ENCODE assay signal across 8 mouse cellular contexts in the genomic region with DNA sequence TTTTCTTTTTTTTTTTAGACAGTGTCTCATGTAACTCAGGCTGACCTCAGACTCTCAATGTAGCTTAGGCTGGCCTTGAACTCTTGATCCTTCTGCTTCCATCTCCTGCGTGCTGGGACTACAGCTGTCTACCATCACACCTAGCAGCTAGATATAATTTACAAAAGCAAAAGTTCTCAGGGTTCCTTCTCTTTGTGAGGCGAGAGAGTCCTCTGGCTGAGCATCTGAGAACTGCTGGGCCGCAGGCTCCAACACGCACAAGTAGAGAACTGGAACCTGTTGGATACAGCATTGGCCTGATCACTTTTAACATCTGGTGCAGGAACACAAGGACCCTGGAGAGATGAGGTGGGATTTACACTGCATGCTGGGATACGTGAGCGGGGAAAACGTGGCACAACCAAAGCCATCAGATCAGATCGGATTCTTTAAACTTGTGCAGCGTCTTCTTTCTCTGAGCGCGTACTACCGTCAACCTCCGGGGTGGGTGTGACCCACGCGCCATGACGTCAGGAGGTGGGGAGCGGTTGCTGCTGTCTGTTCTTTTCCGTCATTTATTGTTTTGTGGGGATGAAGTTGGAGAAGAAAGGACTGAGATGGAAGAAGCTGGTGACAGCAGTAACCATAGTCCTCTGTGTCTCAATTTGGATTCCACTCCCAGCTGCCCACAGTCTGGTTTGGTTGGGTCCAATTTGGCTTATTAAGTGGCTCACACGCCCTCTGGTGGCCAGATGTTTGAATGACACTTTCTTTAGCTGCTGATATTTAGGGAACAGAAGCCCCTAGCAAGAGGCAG. TPM values are rescaled to one million over a fixed set of nuclear protein-coding genes. Genes with fewer than 3 reads are reported as not detected.
DNase-seq lines count a peak whose midpoint lies in the region; ATAC-seq and TF ChIP-seq lines count a peak whose summit lies in the region.

No protein-coding gene starts in this region.

- H3K4me3 ChIP-seq in cortical plate, adult 2 months (ENCODE audit: insufficient read depth, low read length): peak overlapping the region; percentile 9; the same call in 1 of the 2 replicates

- H3K4me1 ChIP-seq in cortical plate, adult 2 months (ENCODE audit: control insufficient read depth, insufficient read depth, low read length): peaks cover 1% of the 10 kb centered on the region; the same call in 1 of the 2 replicates

- no peak overlapping the region for H3K27ac ChIP-seq in cortical plate, adult 2 months (ENCODE audit: insufficient read depth, low read length)

- TF ChIP-seq CTCF in cortical plate, adult 2 months (IDR thresholded peaks at IDR 0.05; ENCODE audit: extremely low read depth, insufficient read depth, low read length): peak; percentile 78

- no peak for TF ChIP-seq POLR2A in cortical plate, adult 2 months (IDR thresholded peaks at IDR 0.05; ENCODE audit: extremely low read depth, insufficient read depth, low read length)

- ATAC-seq in megakaryocyte, adult 5-6 weeks (ENCODE audit: poor library complexity, severe bottlenecking): peak; percentile 86

- peak; percentile 87 to 96 for DNase-seq in adrenal gland, adult (ENCODE audit: inconsistent age in 2 of 2, low spot score in 1 of 2)
- peak; percentile 83 for DNase-seq in gastrocnemius, postnatal 10 days
- DNase-seq in induced T-regulatory cell, adult 2 months (ENCODE audit: low read depth): peak; percentile 97
- peak; percentile 77 to 81 for DNase-seq in left cerebral cortex, adult 8-10 months (ENCODE audit: low spot score in 2 of 2)
- DNase-seq in right cerebral cortex, postnatal 10 days (ENCODE audit: low spot score in 2 of 2): peak; percentile 92
- peak; percentile 76 to 84 for DNase-seq in urinary bladder, postnatal 36 days (ENCODE audit: low spot score in 2 of 2)

RNA-seq across cellular contexts. Expression of a gene that starts 5.0 kb away (rescaled TPM):
- polyA plus RNA-seq in cortical plate, adult 2 months (2012; rRNA removed): 64.7 and 73.9 TPM in 2 replicates
- 10 to 100 TPM; 24.5 to 40.3 TPM for total RNA-seq in gastrocnemius, postnatal 10 days (2021)
- total RNA-seq in left cerebral cortex, adult 8-10 months (2022): 10 to 100 TPM; 27.7 to 34.7 (median 32.9) TPM
- 15.6 and 17.2 TPM in 2 replicates for total RNA-seq in megakaryocyte, adult 5-6 weeks (2015)
- total RNA-seq in megakaryocyte, adult 5-6 weeks (2017): 5.7 and 6.2 TPM in 2 replicates
